Mouse (Mus musculus) T-cell, adult 2 months (primary cell): Measurements from ENCODE around the gene Smad3.

ENCODE experiments used
- DNase-seq: peaks from one replicate; pipeline ENCODE4 v3.0.0; 2022; ENCODE audit warnings: low spot score

Gene Smad3

DNA sequence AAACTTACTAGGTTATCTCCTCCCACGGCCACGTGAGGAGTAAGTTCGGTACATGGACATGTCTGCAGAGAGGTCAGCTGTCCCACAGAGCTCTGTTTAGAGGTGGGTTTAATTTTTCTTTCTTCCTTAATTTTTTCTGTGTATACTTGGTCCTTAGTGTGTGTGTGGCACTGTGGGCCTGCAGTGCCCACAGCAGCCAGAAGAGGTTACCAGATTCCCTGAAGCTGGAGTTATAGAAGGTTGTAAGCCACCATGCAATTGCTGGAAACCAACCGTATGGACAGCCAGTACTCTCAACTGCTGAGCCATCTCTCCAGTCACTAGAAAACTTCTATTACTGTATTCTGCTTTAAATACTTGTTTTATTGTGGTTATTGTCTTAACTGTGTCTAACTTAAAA, 125.7 kb downstream of the Smad3 start:
- no peak for DNase-seq

- DNase-seq: no peak
These were observed 132.6 kb downstream of the Smad3 start for GRCm38 (mm10) chr9:63625090-63625756.

GRCm38 (mm10) chr9:63623895-63624569, 133.8 kb downstream of the Smad3 start:
- DNase-seq: no peak

- no peak for DNase-seq
These were observed 139.8 kb downstream of the Smad3 start for GRCm38 (mm10) chr9:63617967-63618366.

DNA sequence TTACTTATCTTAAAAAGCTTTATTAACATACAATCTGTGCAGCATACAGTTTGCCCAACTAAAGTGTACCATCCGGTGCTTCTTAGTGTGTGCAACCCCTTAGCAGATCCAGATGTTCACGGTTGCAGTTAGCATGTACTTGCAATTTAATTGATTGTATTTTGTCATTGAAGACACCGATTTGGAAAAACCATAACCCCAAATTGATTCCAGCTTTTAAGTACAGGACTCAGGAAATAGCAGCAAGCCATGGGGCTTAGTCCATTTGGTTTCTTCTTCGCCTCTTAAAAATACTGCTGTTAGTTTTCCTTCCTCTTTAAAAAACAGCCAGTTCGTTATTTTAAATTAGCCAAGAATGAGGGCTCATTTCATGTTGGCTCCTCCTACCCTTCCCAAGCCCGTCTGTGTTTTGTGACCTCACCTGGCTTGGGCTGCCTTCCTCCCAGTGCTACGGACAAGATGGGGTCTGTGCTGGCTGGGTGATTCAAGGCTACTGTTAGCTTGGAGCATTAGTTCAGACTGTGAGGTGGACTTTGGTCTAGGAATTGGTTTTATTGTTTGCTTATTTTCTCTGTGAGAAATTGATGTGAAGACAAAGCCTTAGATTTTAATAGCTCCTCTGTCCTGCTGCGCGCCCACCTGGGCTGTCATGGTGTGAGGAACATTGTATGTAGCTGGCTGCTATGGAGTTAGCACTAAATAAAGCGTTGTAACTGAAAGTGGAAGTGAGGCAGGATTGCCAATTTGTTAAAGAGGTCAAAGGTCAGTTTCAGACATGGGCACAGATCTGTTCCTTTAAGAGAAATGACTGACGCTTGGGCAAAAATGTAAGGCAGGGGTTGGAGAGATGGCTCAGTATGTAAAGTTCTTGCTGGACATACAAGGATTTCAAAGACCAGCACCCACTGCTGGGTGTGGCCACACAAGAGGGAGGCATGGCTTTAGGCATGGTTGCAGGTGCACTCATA, 143.5 kb downstream of the Smad3 start:
- no peak for DNase-seq

GRCm38 (mm10) chr9:63613569-63613968, 144.2 kb downstream of the Smad3 start:
- DNase-seq: no peak

- DNase-seq: no peak
These were observed 145.0 kb downstream of the Smad3 start for GRCm38 (mm10) chr9:63612565-63613515.

- DNase-seq: no peak
These were observed 145.8 kb downstream of the Smad3 start for GRCm38 (mm10) chr9:63611967-63612366.

- peak; percentile 8 for DNase-seq
These were observed 146.9 kb downstream of the Smad3 start for GRCm38 (mm10) chr9:63610841-63611366.

- no peak for DNase-seq
These were observed 147.6 kb downstream of the Smad3 start for GRCm38 (mm10) chr9:63610231-63610630.

GRCm38 (mm10) chr9:63609776-63610175, 148.0 kb downstream of the Smad3 start:
- no peak for DNase-seq

DNA sequence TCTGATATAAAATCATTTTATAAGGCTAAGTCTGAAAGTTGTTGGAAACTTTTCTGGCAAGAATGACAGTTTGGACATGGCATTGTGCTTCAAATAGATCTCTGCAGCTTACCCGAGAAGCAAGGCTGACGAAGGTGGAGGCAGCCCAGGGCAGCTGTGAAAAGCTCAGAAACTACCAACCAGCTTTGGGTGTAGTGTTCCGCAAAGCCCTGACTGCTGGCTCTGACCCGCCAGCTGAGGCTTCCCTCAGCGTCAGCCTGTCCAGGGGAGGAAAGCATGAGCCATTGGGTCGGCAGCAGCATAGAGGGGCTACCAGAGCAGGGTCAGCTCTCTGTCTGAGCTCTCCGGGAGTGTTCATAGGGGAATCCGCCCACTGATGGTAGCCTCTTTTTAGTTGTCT, 148.5 kb downstream of the Smad3 start:
- no peak for DNase-seq

GRCm38 (mm10) chr9:63608006-63608405, 149.8 kb downstream of the Smad3 start:
- no peak for DNase-seq

DNA sequence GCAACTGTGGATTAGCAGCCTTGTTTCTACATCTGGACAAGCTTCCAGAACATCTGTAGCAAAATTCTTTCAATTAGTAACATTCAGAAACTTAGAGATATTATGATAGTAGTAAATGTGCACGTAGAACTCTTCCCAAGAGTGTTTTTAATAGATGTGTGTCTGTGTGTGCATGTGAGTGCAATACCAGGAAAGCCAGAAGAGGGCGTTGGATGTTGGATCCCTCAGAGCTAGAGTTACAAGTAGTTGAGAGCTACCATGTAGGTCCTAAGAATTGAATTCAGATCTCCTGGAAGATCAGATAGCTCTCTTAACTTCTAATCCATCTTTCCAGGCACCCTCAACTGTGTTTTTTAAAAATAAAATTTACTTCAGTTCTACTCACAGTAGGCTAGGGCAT, 151.2 kb downstream of the Smad3 start:
- DNase-seq: no peak

GRCm38 (mm10) chr9:63603849-63604248, 153.9 kb downstream of the Smad3 start:
- no peak for DNase-seq

DNA sequence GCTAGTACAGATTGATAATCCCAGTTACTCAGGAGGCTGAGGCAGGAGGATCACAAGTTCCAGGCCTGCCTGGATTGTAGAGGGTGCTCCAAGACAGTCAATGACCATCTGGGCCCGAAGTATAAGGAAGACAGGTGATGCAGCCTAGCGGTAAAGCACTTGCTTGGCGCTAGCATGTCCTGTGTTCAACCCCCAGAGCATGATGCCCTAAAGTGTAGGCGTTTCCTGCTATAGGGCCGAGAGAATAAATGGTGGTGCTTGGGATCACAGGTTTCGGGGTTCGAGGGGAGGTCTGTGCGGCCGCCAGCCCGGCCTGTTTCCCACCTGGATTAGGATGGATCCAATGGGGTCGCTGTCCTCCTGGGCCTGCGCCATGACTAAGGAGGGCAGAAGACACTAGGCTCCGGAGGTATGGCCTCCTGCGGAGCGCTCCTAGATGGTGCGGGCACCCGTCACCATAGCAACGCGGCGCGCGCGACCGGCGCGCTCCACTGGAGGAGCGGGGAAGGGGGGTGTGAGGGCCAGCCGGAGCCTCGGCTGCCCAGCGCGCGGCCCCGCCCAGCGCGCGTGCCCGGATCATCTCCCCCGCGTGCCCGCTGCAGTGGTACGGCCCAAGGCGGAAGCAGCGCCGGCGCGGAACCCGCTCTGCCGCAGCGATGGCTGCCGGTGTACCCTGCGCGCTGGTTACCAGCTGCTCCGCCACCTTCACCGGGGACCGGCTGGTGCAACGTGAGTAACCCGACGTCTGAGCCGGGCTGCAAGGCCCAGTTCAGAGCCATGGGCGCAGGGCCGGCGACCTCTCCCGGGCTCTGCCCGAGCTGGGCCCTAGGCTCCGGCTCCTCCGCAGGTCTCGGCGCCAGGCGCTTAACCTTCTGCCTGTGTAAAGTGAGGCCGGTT, 155.5 kb downstream of the Smad3 start, which contains the start of the genes Iqch and Aagab:
Gene Iqch, minus strand, starts transcription at position 451 of the 897 bp plus-strand sequence.
Gene Aagab, plus strand, starts transcription at position 618 of the 897 bp plus-strand sequence.
- DNase-seq: peak; percentile 99
